In genomic region chr4:110051281-110051665, GRCm38 (mm10) we compare ENCODE assay signal across 8 mouse cellular contexts.
DNase-seq lines count a peak whose midpoint lies in the region; ATAC-seq and TF ChIP-seq lines count a peak whose summit lies in the region.

No protein-coding gene starts in this region.

- peak overlapping the region; percentile 70 for H3K9ac ChIP-seq in embryonic facial prominence, embryonic 13.5 days
- H3K9ac ChIP-seq in hindbrain, postnatal 0 days (replicated peaks; ENCODE audit: low read length) = peak overlapping the region; percentile 46
- H3K9ac ChIP-seq in midbrain, postnatal 0 days (replicated peaks; ENCODE audit: low read length, poor library complexity, severe bottlenecking) = peak overlapping the region; percentile 70

- no peaks in the 10 kb centered on the region for H3K27me3 ChIP-seq in embryonic facial prominence, embryonic 13.5 days
- H3K27me3 ChIP-seq in hindbrain, postnatal 0 days (ENCODE audit: insufficient read depth, low read length) = no peaks in the 10 kb centered on the region
- no peaks in the 10 kb centered on the region for H3K27me3 ChIP-seq in midbrain, postnatal 0 days (ENCODE audit: insufficient read depth, low read length)

- no peak for ATAC-seq in embryonic facial prominence, embryonic 13.5 days (ENCODE audit: insufficient number of reproducible peaks, insufficient read depth, low FRiP score, low TSS enrichment, low read depth)
- ATAC-seq in hindbrain, postnatal 0 days = no peak
- ATAC-seq in midbrain, postnatal 0 days (ENCODE audit: low FRiP score) = peak; percentile 57; the same call in 1 of the 2 replicates

- 14% methylated on average over 12 of the region's 12 CpGs for WGBS in embryonic facial prominence, embryonic 13.5 days
- 10% methylated on average over 12 of the region's 12 CpGs for WGBS in hindbrain, postnatal 0 days
- 13% methylated on average over 10 of the region's 12 CpGs for WGBS in midbrain, postnatal 0 days

- peak overlapping the region; percentile 86 for H3K4me2 ChIP-seq in embryonic facial prominence, embryonic 13.5 days
- H3K4me2 ChIP-seq in hindbrain, postnatal 0 days (ENCODE audit: low read depth, low read length) = peak overlapping the region; percentile 69
- H3K4me2 ChIP-seq in midbrain, postnatal 0 days (ENCODE audit: low read depth, low read length, poor library complexity, severe bottlenecking) = peak overlapping the region; percentile 79

- peaks cover 12% of the 10 kb centered on the region for H3K4me1 ChIP-seq in embryonic facial prominence, embryonic 13.5 days
- H3K4me1 ChIP-seq in hindbrain, postnatal 0 days (ENCODE audit: insufficient read depth, low read length) = no peaks in the 10 kb centered on the region
- no peaks in the 10 kb centered on the region for H3K4me1 ChIP-seq in midbrain, postnatal 0 days (ENCODE audit: insufficient read depth, low read length)

- H3K9me3 ChIP-seq in embryonic facial prominence, embryonic 13.5 days = no peaks in the 10 kb centered on the region
- H3K9me3 ChIP-seq in hindbrain, postnatal 0 days (ENCODE audit: low read length) = no peaks in the 10 kb centered on the region
- H3K9me3 ChIP-seq in midbrain, postnatal 0 days (ENCODE audit: low read length) = no peaks in the 10 kb centered on the region

- TF ChIP-seq CTCF in left cerebral cortex, adult 2 months (IDR thresholded peaks at IDR 0.05) = no peak
- TF ChIP-seq CTCF in hindbrain, postnatal 0 days (IDR thresholded peaks at IDR 0.05; ENCODE audit: low read depth) = no peak
- TF ChIP-seq CTCF in midbrain, postnatal 0 days (IDR thresholded peaks at IDR 0.05) = no peak

- H3K4me3 ChIP-seq in left cerebral cortex, adult 2 months = peak overlapping the region; percentile 64
- H3K4me3 ChIP-seq in embryonic facial prominence, embryonic 13.5 days = peak overlapping the region; percentile 53
- peak overlapping the region; percentile 38 for H3K4me3 ChIP-seq in hindbrain, postnatal 0 days (ENCODE audit: low read length)
- H3K4me3 ChIP-seq in midbrain, postnatal 0 days (ENCODE audit: low read depth, low read length) = peak overlapping the region; percentile 45

- no peak for DNase-seq in left cerebral cortex, adult 2 months (ENCODE audit: extremely low spot score in 1 of 2, low spot score in 2 of 2)
- DNase-seq in left cerebral cortex, adult 11 months (ENCODE audit: low spot score) = no peak
- peak; percentile 52 for DNase-seq in hindbrain, postnatal 0 days (ENCODE audit: low spot score)
- DNase-seq in midbrain, postnatal 0 days (ENCODE audit: low spot score) = peak; percentile 31
- no peak for DNase-seq in urinary bladder, adult 18-20 months (ENCODE audit: low spot score in 2 of 2)
- DNase-seq in cerebellum, postnatal 36 days = no peak
- DNase-seq in right cerebral cortex, adult 2 months (ENCODE audit: low spot score in 2 of 2) = no peak

- intact Hi-C loops in left cerebral cortex, adult 2 months (cut with DNase I) = loop anchor here (2.0 to 10.0 kb wide), 6 partner anchors 174 to 1636 kb away; no protein-coding TSS in a partner anchor

- H3K27ac ChIP-seq in left cerebral cortex, adult 2 months = peak overlapping the region; percentile 90
- H3K27ac ChIP-seq in embryonic facial prominence, embryonic 13.5 days = no peak overlapping the region
- H3K27ac ChIP-seq in hindbrain, postnatal 0 days = peak overlapping the region; percentile 22; the same call in 1 of the 2 replicates
- peak overlapping the region; percentile 57 for H3K27ac ChIP-seq in midbrain, postnatal 0 days (ENCODE audit: low read depth, low read length)

- no peaks in the 10 kb centered on the region for H3K36me3 ChIP-seq in embryonic facial prominence, embryonic 13.5 days
- H3K36me3 ChIP-seq in hindbrain, postnatal 0 days (ENCODE audit: insufficient read depth, low read length) = no peaks in the 10 kb centered on the region
- no peaks in the 10 kb centered on the region for H3K36me3 ChIP-seq in midbrain, postnatal 0 days (ENCODE audit: insufficient read depth, low read length)

Comparison
In these comparisons a context has a peak if more than half of its experiments do, and no peak if none do; other contexts are left out.
1. DNase-seq: peak in hindbrain, postnatal 0 days (single experiment) and midbrain, postnatal 0 days (single experiment); none in left cerebral cortex, adult 2 months (0 of 2), left cerebral cortex, adult 11 months (single experiment), urinary bladder, adult 18-20 months (0 of 2), cerebellum, postnatal 36 days (0 of 2) and right cerebral cortex, adult 2 months (0 of 2).
2. Peak in every context shown above with its lines, with median percentiles within 50 percentile points of each other: H3K4me3 ChIP-seq, H3K4me2 ChIP-seq and H3K9ac ChIP-seq.